Mouse (Mus musculus): ENCODE measurements around the gene Bin2. TPM values are rescaled to one million over a fixed set of nuclear protein-coding genes. Genes with fewer than 3 reads are reported as not detected.

Bin2 gene
- polyA plus RNA-seq, 1 experiment from 2014 or later, result 4.0 TPM

DNA sequence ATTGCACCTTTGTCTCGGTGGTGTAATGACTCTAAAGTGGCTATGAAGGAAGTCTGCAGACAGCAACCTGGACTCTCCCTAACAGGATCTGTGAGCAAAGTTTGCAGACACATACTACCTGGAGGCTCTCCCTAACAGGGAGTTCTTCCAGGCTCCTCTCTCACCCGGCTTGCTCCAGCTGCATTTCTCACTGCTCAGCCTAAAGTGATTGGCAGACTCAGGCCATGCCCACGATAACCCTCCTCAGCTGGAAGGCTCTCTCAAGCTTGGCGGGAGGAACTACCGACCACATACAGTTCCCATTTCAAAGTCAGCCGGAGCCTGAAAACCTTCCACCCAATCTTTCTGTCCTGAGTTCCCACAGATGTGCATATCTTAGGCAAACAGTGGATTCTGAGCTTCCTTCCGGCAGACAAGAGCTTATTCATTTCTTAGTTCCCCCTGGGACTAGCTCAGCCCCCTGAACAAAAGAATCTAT, 3.1 kb downstream of the Bin2 start:
- Histone ChIP-seq H3K9me3 (no peaks in the 10 kb centered on the region), H3K4me3 (no peak overlapping the region), H3K27ac (replicated peaks) (no peak overlapping the region), H3K36me3 (replicated peaks) (no peaks in the 10 kb centered on the region), H3K4me1 (peaks cover 15% of the 10 kb centered on the region), H3K27me3 (replicated peaks; ENCODE audit: low read depth, poor library complexity, severe bottlenecking) (peaks cover 12% of the 10 kb centered on the region; the same call in 1 of the 2 replicates)
- DNase-seq (ENCODE audit: low spot score), result peak; percentile 35
- 11% methylated on average over 7 of the region's 7 CpGs for WGBS

GRCm38 (mm10) chr15:100665411-100666218, 3.7 kb downstream of the Bin2 start:
- DNase-seq (ENCODE audit: low spot score), result no peak
- 41% methylated on average over 9 of the region's 9 CpGs for WGBS
- Histone ChIP-seq H3K9me3 (no peaks in the 10 kb centered on the region), H3K36me3 (replicated peaks) (no peaks in the 10 kb centered on the region), H3K27me3 (replicated peaks; ENCODE audit: low read depth, poor library complexity, severe bottlenecking) (peaks cover 12% of the 10 kb centered on the region; the same call in 1 of the 2 replicates), H3K27ac (replicated peaks) (no peak overlapping the region), H3K4me1 (peaks cover 15% of the 10 kb centered on the region), H3K4me3 (no peak overlapping the region)

- Histone ChIP-seq H3K27ac (replicated peaks) (no peak overlapping the region), H3K4me1 (peaks cover 15% of the 10 kb centered on the region), H3K9me3 (no peaks in the 10 kb centered on the region), H3K4me3 (no peak overlapping the region), H3K27me3 (replicated peaks; ENCODE audit: low read depth, poor library complexity, severe bottlenecking) (peaks cover 12% of the 10 kb centered on the region; the same call in 1 of the 2 replicates), H3K36me3 (replicated peaks) (no peaks in the 10 kb centered on the region)
- 81% methylated on average over 9 of the region's 9 CpGs for WGBS
- DNase-seq (ENCODE audit: low spot score), result no peak
Observed at GRCm38 (mm10) chr15:100664813-100665274, 4.5 kb downstream of the Bin2 start.

- Histone ChIP-seq H3K27ac (replicated peaks) (no peak overlapping the region), H3K27me3 (replicated peaks; ENCODE audit: low read depth, poor library complexity, severe bottlenecking) (no peaks in the 10 kb centered on the region), H3K36me3 (replicated peaks) (no peaks in the 10 kb centered on the region), H3K9me3 (no peaks in the 10 kb centered on the region), H3K4me3 (no peak overlapping the region), H3K4me1 (peaks cover 6% of the 10 kb centered on the region; the same call in 1 of the 2 replicates)
- WGBS, result 91% methylated on average over 5 of the region's 5 CpGs
- no peak for DNase-seq (ENCODE audit: low spot score)
Observed at GRCm38 (mm10) chr15:100660805-100661204, 8.5 kb downstream of the Bin2 start.

DNA sequence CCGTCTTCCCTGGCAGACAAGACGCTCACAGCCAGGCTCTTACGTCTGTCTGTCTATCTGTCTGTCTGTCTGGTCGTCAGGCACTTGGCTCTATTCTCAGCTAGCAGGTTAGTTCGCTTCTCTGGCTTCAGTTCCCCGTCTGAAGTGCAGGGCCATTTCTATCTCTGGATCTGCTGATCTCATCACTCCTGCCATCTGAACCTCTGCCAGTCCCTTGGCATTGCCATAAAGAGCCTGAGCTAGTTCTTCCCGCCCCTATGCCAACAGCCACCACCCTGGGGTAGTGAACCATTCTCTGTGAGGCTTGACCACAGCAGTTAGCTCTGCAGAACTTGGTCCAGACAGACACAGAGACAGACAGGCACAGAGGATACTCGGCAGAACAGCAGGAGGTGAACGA, 9.0 kb downstream of the Bin2 start:
- no peaks in the 10 kb centered on the region for H3K9me3 ChIP-seq
- 0 out of 2 replicates have a peak, but pooled peaks cover 6% of the 10 kb centered on the region for H3K4me1 ChIP-seq
- DNase-seq (ENCODE audit: low spot score), result no peak
- no peaks in the 10 kb centered on the region for H3K36me3 ChIP-seq (replicated peaks)
- WGBS, result 86% methylated on average over 9 of the region's 9 CpGs
- H3K4me3 ChIP-seq, result no peak overlapping the region
- H3K27ac ChIP-seq (replicated peaks), result no peak overlapping the region
- H3K27me3 ChIP-seq (replicated peaks; ENCODE audit: low read depth, poor library complexity, severe bottlenecking), result no peaks in the 10 kb centered on the region

GRCm38 (mm10) chr15:100655201-100655600, 14.2 kb downstream of the Bin2 start:
- Histone ChIP-seq H3K27me3 (replicated peaks; ENCODE audit: low read depth, poor library complexity, severe bottlenecking) (no peaks in the 10 kb centered on the region), H3K4me1 (peaks cover 7% of the 10 kb centered on the region; the same call in 1 of the 2 replicates), H3K4me3 (no peak overlapping the region), H3K27ac (replicated peaks) (no peak overlapping the region), H3K36me3 (replicated peaks) (no peaks in the 10 kb centered on the region), H3K9me3 (no peaks in the 10 kb centered on the region)
- WGBS, result 90% methylated on average over 5 of the region's 5 CpGs
- no peak for DNase-seq (ENCODE audit: low spot score)

GRCm38 (mm10) chr15:100654271-100654670, 15.1 kb downstream of the Bin2 start:
- H3K4me1 ChIP-seq, result peaks cover 13% of the 10 kb centered on the region
- H3K36me3 ChIP-seq (replicated peaks), result no peaks in the 10 kb centered on the region
- H3K9me3 ChIP-seq, result no peaks in the 10 kb centered on the region
- no peak overlapping the region for H3K27ac ChIP-seq (replicated peaks)
- no peak for DNase-seq (ENCODE audit: low spot score)
- no peaks in the 10 kb centered on the region for H3K27me3 ChIP-seq (replicated peaks; ENCODE audit: low read depth, poor library complexity, severe bottlenecking)
- WGBS, result 79% methylated on average over 1 of the region's 1 CpGs
- H3K4me3 ChIP-seq, result no peak overlapping the region

DNA sequence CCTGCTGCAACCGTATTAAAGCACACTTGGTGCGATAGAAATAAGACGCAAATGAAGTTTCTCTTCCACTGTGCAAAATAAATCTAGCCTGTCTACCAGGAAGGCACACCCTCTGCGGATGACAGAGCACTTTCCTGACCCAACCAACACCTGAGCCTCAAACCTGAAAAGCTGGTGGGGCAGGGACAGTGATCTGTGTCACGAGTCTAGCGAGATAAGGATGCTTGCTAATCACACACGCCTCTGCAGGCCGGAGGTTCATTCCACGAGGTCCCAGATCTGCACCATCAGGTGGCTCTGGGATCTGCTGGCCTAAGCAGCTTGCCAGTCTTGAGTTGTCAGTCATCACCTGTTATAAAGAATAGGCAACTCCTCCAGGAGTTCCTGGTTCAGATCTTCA, 17.7 kb downstream of the Bin2 start:
- Histone ChIP-seq H3K4me1 (peaks cover 14% of the 10 kb centered on the region), H3K9me3 (no peaks in the 10 kb centered on the region), H3K27me3 (replicated peaks; ENCODE audit: low read depth, poor library complexity, severe bottlenecking) (no peaks in the 10 kb centered on the region), H3K36me3 (replicated peaks) (no peaks in the 10 kb centered on the region), H3K4me3 (no peak overlapping the region), H3K27ac (replicated peaks) (no peak overlapping the region)
- no peak for DNase-seq (ENCODE audit: low spot score)
- WGBS, result 84% methylated on average over 9 of the region's 9 CpGs

- no peak overlapping the region for H3K4me3 ChIP-seq
- no peaks in the 10 kb centered on the region for H3K9me3 ChIP-seq
- 83% methylated on average over 10 of the region's 10 CpGs for WGBS
- H3K27me3 ChIP-seq (replicated peaks; ENCODE audit: low read depth, poor library complexity, severe bottlenecking), result no peaks in the 10 kb centered on the region
- H3K27ac ChIP-seq (replicated peaks), result no peak overlapping the region
- H3K36me3 ChIP-seq (replicated peaks), result no peaks in the 10 kb centered on the region
- no peak for DNase-seq (ENCODE audit: low spot score)
- peaks cover 19% of the 10 kb centered on the region for H3K4me1 ChIP-seq
Observed at GRCm38 (mm10) chr15:100650111-100650510, 19.2 kb downstream of the Bin2 start.

DNA sequence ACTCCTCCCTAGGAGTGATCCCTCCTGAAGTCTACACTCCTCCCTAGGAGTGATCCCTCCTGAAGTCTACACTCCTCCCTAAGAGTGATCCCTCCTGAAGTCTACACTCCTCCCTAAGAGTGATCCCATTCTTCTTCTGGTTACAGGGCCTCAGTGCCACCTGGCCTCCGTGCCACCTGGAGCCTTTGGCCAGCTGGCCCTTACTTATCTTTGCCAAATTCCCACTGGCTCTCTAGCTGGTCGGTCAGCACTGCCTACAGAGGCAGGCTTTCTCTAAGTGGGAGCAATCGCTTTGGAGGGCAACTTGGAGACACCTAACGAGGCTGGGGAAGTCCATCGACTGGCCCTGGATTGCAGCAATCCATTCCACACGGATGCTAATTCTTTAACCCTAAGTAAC, 23.2 kb downstream of the Bin2 start:
- Histone ChIP-seq H3K36me3 (replicated peaks) (no peaks in the 10 kb centered on the region), H3K27me3 (replicated peaks; ENCODE audit: low read depth, poor library complexity, severe bottlenecking) (0 out of 2 replicates have a peak, but pooled peaks cover 5% of the 10 kb centered on the region), H3K9me3 (no peaks in the 10 kb centered on the region), H3K4me1 (peaks cover 21% of the 10 kb centered on the region), H3K4me3 (no peak overlapping the region), H3K27ac (replicated peaks) (no peak overlapping the region)
- 78% methylated on average over 6 of the region's 6 CpGs for WGBS
- DNase-seq (ENCODE audit: low spot score), result no peak

DNA sequence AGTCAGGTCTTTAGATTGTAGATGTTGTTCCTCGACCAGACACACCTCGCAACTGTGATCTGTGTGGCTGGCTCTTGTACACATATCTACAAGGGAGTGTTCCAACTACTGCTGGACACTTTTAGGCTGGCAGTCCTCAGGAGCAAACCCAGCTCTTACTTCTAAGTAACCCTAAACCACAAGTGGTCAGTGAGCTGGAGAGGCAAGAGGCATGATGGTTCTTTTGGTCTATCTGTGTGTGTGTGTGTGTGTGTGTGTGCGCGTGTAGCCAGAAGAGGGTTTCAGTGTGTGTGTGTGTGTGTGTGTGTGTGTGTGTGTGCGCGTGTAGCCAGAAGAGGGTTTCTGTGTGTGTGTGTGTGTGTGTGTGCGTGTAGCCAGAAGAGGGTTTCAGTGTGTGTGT, 26.9 kb downstream of the Bin2 start:
- H3K27ac ChIP-seq (replicated peaks), result no peak overlapping the region
- no peaks in the 10 kb centered on the region for H3K9me3 ChIP-seq
- no peaks in the 10 kb centered on the region for H3K36me3 ChIP-seq (replicated peaks)
- H3K4me1 ChIP-seq, result peaks cover 28% of the 10 kb centered on the region
- no peak for DNase-seq (ENCODE audit: low spot score)
- H3K27me3 ChIP-seq (replicated peaks; ENCODE audit: low read depth, poor library complexity, severe bottlenecking), result peaks cover 34% of the 10 kb centered on the region
- 94% methylated on average over 7 of the region's 7 CpGs for WGBS
- no peak overlapping the region for H3K4me3 ChIP-seq

DNA sequence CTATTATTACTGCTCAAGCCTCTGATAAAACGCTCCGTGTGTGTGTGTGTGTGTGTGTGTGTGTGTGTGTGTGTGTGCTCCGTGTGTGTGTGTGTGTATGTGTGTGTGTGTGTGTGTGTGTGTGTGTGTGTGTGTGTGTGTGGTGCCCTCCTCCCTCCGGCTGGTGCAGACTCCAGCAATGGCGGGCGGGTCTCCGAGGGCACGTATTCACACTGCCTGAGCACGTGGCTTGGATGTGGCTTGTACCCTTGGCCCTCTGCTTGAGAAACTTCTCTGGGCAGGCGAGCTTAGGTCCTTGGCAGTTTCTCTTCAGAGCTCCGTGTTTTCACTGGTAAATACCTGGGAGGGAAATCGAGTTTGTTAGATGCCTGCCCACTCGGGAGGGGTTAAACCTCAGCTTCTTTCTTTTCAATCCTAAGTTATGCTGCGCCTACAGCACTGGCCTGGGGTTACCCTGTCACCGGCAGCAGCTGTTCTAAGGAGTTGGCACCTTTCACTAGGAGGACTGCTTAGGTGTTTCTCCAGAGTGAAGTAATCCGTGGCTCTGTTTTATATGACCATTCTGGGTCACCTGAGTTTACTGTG, 28.0 kb downstream of the Bin2 start:
- Histone ChIP-seq H3K27me3 (replicated peaks; ENCODE audit: low read depth, poor library complexity, severe bottlenecking) (peaks cover 45% of the 10 kb centered on the region), H3K4me1 (peaks cover 38% of the 10 kb centered on the region), H3K27ac (replicated peaks) (no peak overlapping the region), H3K4me3 (no peak overlapping the region), H3K36me3 (replicated peaks) (no peaks in the 10 kb centered on the region), H3K9me3 (no peaks in the 10 kb centered on the region)
- WGBS, result 80% methylated on average over 16 of the region's 16 CpGs
- DNase-seq (ENCODE audit: low spot score), result no peak
